Mouse (Mus musculus) forebrain, embryonic 15.5 days (tissue): ENCODE measurements at regions not wholly inside any gene's neighbourhood (a gene's known extent, or its start where the extent isn't known, plus 50 kb on each side); places are given as distances from the start of the nearest gene placed in this dataset.

Experiments
- ATAC-seq: fragments of 200-750 bp; cut with Nextera tagmentation; replicated peaks from 2 replicates; pipeline ENCODE4 v1.8.0; 2017; ENCODE audit warnings: mild to moderate bottlenecking, moderate TSS enrichment, moderate library complexity
- H3K27ac ChIP-seq: fragments of 300-500 bp; sonication (generic); replicated peaks from 2 replicates; pipeline ENCODE4 v1.5.1; 2015; ENCODE audit warnings: mild to moderate bottlenecking, inconsistent platforms
- H3K27me3 ChIP-seq: fragments of 300-500 bp; sonication (generic); 2 replicates; pipeline ENCODE4 v1.6.1; 2015; ENCODE audit warnings: inconsistent platforms
- H3K36me3 ChIP-seq: fragments of 300-500 bp; sonication (generic); 2 replicates; pipeline ENCODE4 v1.6.1; 2015; ENCODE audit warnings: mild to moderate bottlenecking, inconsistent platforms
- H3K4me1 ChIP-seq: fragments of 300-500 bp; sonication (generic); 2 replicates; pipeline ENCODE4 v1.6.1; 2015; ENCODE audit warnings: inconsistent platforms
- H3K4me2 ChIP-seq: fragments of 300-500 bp; sonication (generic); replicated peaks from 2 replicates; pipeline ENCODE4 v1.6.1; 2015; ENCODE audit warnings: mild to moderate bottlenecking, inconsistent platforms
- H3K4me3 ChIP-seq: fragments of 300-500 bp; sonication (generic); 2 replicates; pipeline ENCODE4 v1.5.1; 2015; ENCODE audit warnings: mild to moderate bottlenecking, inconsistent platforms
- H3K9ac ChIP-seq: fragments of 300-500 bp; sonication (generic); replicated peaks from 2 replicates; pipeline ENCODE4 v1.6.1; 2015; ENCODE audit warnings: mild to moderate bottlenecking, inconsistent platforms
- H3K9me3 ChIP-seq: fragments of 300-500 bp; sonication (generic); 2 replicates; pipeline ENCODE4 v1.6.1; 2016; ENCODE audit warnings: inconsistent platforms
- WGBS: fragments of 180-500 bp; shearing (Covaris S2); methylation state at CpG from one replicate; pipeline ENCODE4 v1.1.7; 2015; ENCODE audit warnings: mixed read lengths; 5-methylcytosine and 5-hydroxymethylcytosine counted together

- no peak overlapping the region for H3K4me2 ChIP-seq
- ATAC-seq: no peak
- H3K4me3 ChIP-seq: no peak overlapping the region
- H3K27me3 ChIP-seq: no peaks in the 10 kb centered on the region
- H3K36me3 ChIP-seq: no peaks in the 10 kb centered on the region
- H3K9me3 ChIP-seq: no peaks in the 10 kb centered on the region
- H3K27ac ChIP-seq: no peak overlapping the region
- no peaks in the 10 kb centered on the region for H3K4me1 ChIP-seq
- no peak overlapping the region for H3K9ac ChIP-seq
Measured at GRCm38 (mm10) chr12:14776301-14776700, 624.4 kb upstream of the Fam84a start.

- 76% methylated on average over 4 of the region's 4 CpGs for WGBS
- no peak overlapping the region for H3K4me3 ChIP-seq
- H3K4me1 ChIP-seq: no peaks in the 10 kb centered on the region
- no peaks in the 10 kb centered on the region for H3K27me3 ChIP-seq
- no peaks in the 10 kb centered on the region for H3K9me3 ChIP-seq
- no peak overlapping the region for H3K27ac ChIP-seq
- no peak for ATAC-seq
- H3K9ac ChIP-seq: no peak overlapping the region
- no peak overlapping the region for H3K4me2 ChIP-seq
- H3K36me3 ChIP-seq: no peaks in the 10 kb centered on the region
Measured at GRCm38 (mm10) chr12:14752536-14752935, 600.7 kb upstream of the Fam84a start.

GRCm38 (mm10) chr12:14747381-14747780, 595.5 kb upstream of the Fam84a start:
- H3K9me3 ChIP-seq: no peaks in the 10 kb centered on the region
- H3K27ac ChIP-seq: no peak overlapping the region
- H3K4me3 ChIP-seq: no peak overlapping the region
- WGBS: 65% methylated on average over 2 of the region's 2 CpGs
- no peak overlapping the region for H3K4me2 ChIP-seq
- no peaks in the 10 kb centered on the region for H3K36me3 ChIP-seq
- H3K27me3 ChIP-seq: no peaks in the 10 kb centered on the region
- no peaks in the 10 kb centered on the region; the same call in 1 of the 2 replicates for H3K4me1 ChIP-seq
- no peak overlapping the region for H3K9ac ChIP-seq
- 0 out of 2 replicates have a peak, but pooled peaks have one; percentile 51 for ATAC-seq
